Mouse (Mus musculus) left cerebral cortex, postnatal 10 days (tissue): ENCODE data around the gene Tmem182. TPM values are rescaled to one million over a fixed set of nuclear protein-coding genes. Genes with fewer than 3 reads are reported as not detected.

Experiments
- DNase-seq, 2 experiments: peaks; one replicate each; pipeline ENCODE4 v3.0.0; 2021 to 2022; ENCODE audit warnings: low spot score in 2 of 2, mixed read lengths in 1 of 2; ENCODE audit errors: extremely low spot score in 1 of 2
- intact Hi-C: fragments of 180-260 bp; cut with DNase I; formaldehyde crosslinking; loops from one replicate; pipeline ENCODE4 v1.15.1; 2025
- total RNA-seq, 2 experiments: library from RNA; stranded (reverse); gene quantifications; 2 replicates each; pipeline ENCODE4 v1.2.3; 2021

The Tmem182 gene
- total RNA-seq, 2 experiments from 2014 or later: 0.16 to 0.24 TPM

- peak; percentile 82 to 92 for DNase-seq
- intact Hi-C loops: no loop called here
These were observed 14.9 kb upstream of the Tmem182 start, which contains the start of gene Mfsd9 for GRCm38 (mm10) chr1:40790324-40791141. TSS of gene Mfsd9 (minus strand) at chr1:40790687.

DNA sequence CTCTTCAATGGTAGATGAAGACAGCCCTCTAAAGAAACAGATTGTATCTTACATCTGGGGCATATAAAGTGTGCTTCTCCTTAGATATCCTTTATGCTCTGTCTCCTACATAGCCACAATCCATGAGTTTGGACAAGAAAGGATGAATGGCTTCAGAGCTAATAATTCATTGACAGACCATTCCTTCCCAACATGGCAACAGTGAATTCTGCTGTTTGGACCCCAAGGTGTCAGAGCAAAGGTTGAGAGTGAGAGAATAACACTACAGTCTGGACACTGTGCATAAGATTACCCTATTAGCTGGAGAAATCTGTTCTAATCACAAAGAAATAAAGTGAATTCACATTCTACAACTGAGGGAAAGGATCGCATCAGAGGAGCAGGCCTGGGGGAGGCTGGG is 9.9 kb upstream of the Tmem182 start:
- intact Hi-C loops: no loop called here
- DNase-seq: no peak

- intact Hi-C loops: no loop called here
- peak; percentile 36 to 72 for DNase-seq
These were observed 8.1 kb upstream of the Tmem182 start for GRCm38 (mm10) chr1:40797348-40797747.

DNA sequence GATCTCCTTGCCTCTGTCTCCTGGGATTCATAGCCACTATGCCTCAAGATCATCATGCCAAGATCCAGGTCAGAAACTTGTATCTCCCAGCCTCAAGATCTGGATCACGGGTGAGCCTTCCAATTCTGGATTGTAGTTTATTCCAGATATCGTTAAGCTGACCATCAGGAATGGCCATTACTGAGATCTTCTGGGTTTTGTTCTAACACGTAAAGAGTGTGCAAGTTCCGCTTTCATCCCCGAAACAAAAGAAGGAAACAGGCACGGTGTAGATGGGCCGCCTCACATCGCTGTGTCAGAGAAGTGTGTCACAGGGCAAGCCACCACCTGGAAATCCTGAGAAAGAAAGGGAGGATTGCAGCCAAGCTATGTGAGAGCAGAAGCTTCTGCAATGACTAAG is 6.3 kb upstream of the Tmem182 start:
- intact Hi-C loops: no loop called here
- no peak for DNase-seq

DNA sequence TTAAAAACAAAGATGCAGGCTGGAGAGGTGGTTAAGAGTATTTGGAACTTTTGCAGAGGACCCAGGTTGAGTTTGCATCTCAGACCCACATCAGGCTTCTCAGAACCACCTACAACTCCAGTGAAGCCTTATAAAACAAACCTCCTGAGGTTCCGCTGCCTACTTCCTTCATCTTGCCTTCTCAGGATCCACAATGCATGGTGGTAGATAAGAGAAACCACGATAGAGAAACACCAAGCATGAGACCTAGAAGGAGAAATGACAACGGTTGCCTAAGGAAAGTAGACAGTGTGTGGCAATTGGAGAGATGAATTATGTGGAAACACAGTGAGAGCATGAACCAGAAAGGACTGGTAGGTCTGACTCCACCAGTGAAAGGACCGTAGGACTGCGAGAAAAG is 4.5 kb upstream of the Tmem182 start:
- intact Hi-C loops: no loop called here
- DNase-seq: no peak

DNA sequence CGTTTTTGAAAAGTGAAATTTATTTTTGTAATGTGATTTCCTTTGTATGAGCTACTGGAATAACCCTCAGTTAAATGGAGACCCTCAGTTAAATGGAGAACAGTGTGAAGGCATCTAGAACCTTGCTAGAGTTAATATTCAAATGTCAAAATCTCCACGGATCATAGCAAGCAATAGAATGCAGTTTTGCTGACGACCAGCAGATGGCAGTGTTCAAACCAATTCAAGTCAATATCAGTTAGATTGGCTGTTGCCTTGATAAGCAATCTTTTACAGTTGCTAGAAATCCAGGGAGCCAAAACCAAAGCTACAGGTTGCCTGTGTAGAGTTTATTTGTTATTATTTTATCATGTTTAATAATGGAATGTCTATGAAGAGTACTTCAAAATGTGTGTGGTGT is 2.6 kb upstream of the Tmem182 start:
- intact Hi-C loops: loop anchor here (2.0 kb wide), 1 partner anchor 42 kb away; no protein-coding TSS in a partner anchor
- DNase-seq: peak; percentile 34 to 52

GRCm38 (mm10) chr1:40804118-40804517 is 1.3 kb upstream of the Tmem182 start:
- DNase-seq: no peak
- intact Hi-C loops: no loop called here

GRCm38 (mm10) chr1:40805891-40806290 is 490 bp downstream of the Tmem182 start:
- intact Hi-C loops: no loop called here
- DNase-seq: no peak

DNA sequence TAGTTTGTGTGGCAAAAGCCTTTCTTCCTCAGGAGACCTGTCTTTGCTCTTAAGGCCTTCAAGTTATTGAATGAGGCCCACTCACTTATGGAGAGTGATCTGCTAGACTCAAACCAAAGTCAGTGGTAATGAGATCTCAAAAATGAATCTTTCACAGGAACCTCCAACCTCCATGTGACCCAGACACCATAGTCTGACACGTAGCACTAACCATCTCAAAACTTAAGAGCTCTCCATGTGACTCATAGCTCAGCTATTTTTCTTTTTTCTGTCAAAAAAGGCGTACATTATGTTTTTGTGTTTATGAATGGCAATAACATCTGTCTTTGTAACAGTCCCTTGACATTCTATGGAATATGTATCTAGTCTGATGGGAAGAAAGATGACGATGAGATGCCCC is 3.2 kb downstream of the Tmem182 start:
- no peak for DNase-seq
- intact Hi-C loops: no loop called here

DNA sequence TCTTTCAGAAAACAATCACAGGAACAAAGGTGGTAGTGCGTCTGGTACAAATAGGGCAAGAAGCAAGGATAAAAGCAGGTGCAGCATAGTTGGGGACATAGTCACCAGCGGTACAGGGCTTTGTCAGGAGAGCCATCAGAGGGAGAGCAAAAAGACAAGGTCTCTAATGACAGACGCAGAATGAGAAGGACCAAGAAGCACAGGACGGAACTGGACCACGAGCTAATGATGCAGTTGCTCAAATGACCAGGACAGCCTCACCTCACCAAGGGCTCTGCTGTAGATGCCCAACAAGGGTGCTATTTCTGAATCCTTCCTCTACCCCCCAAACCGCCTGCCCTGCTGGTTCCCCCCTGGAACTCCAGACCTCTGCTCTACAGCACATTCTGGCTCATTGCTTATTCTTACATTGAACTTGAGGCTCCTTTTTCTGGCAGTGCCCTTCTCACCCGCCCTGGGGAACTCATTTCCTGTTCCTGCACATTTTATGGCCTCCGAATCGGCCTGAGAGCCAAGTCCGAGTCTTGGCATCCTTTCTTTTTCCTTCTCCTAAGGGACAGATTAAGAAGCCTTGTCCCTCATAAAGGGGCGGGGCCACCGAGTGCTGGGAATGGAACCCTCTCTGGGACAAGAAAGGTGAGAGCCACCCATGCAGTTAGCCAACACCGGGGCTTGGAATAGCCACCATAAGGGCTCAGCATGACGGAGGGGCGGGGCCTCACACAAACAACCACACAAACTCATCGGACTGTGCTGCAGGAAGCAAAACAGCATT is 9.9 kb downstream of the Tmem182 start:
- intact Hi-C loops: no loop called here
- DNase-seq: peak in 1 of 2 experiments; percentile 20

DNA sequence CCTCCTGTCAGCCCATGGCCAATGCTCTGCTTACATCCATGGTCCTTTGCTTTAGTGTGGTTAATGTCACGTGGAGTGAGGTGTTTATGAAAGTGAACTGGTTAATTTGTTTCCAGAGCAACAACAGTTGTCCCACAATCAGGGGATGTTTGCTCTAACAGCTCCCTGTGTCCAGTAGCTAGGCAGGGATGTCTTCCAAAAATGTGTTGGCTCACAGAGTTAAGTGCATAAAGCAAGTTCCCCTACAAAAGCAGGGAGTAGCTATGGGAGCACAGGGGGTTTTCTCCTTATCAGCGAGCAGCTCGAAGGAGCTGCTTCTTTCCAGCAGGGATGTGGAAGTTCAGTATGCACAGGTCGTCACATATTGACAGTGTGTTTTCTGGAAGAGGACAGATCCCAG is 19.1 kb downstream of the Tmem182 start:
- intact Hi-C loops: no loop called here
- no peak for DNase-seq

- DNase-seq: no peak
- intact Hi-C loops: no loop called here
These were observed 19.5 kb downstream of the Tmem182 start for GRCm38 (mm10) chr1:40824936-40825335.

GRCm38 (mm10) chr1:40825826-40826225 is 20.4 kb downstream of the Tmem182 start:
- intact Hi-C loops: no loop called here
- DNase-seq: no peak

GRCm38 (mm10) chr1:40829213-40829914 is 24.0 kb downstream of the Tmem182 start:
- DNase-seq: no peak
- intact Hi-C loops: no loop called here

GRCm38 (mm10) chr1:40830712-40831507 is 25.5 kb downstream of the Tmem182 start:
- intact Hi-C loops: no loop called here
- DNase-seq: no peak

GRCm38 (mm10) chr1:40835468-40835867 is 30.1 kb downstream of the Tmem182 start:
- intact Hi-C loops: no loop called here
- DNase-seq: no peak

DNA sequence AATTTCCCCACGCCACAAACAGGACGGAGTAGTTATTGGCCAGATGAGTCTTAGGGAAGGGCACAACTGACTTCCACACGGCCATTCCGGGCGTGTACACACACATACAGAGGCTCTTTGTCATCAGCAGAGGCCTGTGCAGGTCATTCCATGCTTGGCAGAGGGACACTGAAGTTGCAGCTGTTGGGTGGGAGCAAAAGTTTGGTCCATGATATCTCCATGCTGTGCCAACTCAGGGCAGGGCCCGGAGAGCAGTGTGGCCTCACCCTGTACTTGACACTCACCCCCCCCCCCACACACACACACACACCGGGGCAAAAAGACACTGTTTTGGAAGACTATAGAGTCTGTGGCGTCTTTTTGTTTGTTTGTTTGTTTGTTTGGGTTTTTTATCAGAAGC is 35.2 kb downstream of the Tmem182 start:
- DNase-seq: no peak
- intact Hi-C loops: loop anchor here (5.0 kb wide), 1 partner anchor 263 kb away; no protein-coding TSS in a partner anchor

DNA sequence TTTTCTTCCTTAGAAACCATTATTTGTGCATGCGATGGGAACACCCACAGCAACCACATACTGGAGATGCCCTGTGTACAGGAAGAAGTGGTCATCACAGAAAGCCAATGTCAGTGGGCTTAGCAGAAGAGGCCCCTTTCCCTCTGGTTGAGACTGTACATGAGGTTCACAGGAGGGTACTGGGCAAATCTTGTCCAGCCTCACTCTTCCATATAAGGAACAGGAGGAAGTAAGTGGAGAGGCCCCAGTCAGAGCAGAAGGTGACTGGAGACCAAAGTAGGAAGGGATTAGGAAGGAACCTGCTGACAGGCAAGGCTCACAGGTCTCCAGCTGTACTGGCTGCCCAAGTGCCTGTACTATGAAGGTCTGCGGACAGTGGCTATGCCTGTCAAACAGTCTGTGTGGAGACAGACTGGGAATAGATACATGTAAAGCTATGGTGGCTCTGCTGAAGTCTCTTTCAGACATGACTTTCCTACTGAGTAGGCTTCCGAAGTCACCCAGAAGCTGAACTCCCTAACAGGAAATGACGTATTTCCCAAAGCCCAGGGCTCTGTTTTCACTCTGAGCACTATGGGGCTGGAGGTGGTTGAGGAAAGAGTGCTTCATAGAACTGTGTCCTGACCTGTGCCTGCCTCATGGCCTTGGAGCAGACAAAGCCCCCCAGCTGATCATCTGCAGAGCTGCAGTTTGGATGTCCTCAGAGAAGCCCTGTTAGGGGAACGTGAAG is 35.8 kb downstream of the Tmem182 start:
- DNase-seq: no peak
- intact Hi-C loops: loop anchor here (5.0 kb wide), 1 partner anchor 264 kb away; no protein-coding TSS in a partner anchor
